Mouse (Mus musculus): ENCODE results near the gene Dmrtc2.
"Not testable (repeated sequence)": the region's sequence is repeated elsewhere in the genome, so short reads cannot be mapped to it uniquely, and the experiment has no call there.

The Dmrtc2 gene

GRCm38 (mm10) chr7:24877588-24877987 is 7.7 kb downstream of the Dmrtc2 start:
- DNase-seq: no peak

DNA sequence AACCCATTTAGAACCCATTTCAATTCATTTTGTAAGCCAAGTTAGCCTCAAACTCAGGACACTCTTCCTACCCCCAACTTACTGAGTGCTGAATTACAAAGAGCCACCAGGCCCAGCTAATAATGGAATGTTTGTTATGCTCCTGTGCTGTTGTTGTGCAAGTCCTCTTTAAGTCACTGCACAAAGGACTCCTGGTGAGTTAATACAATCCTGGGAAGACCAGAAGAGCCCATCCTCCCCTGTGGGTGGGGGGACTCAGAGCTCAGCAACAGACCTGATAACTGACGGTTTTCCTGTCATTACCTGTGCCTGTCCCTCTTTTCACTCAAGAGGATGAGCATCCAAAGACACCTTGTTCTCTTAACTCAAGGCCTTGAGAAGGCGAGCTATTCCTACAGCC is 9.8 kb downstream of the Dmrtc2 start:
- no peak for DNase-seq

- no peak for DNase-seq
These were observed 12.8 kb downstream of the Dmrtc2 start for GRCm38 (mm10) chr7:24882416-24883199.

DNA sequence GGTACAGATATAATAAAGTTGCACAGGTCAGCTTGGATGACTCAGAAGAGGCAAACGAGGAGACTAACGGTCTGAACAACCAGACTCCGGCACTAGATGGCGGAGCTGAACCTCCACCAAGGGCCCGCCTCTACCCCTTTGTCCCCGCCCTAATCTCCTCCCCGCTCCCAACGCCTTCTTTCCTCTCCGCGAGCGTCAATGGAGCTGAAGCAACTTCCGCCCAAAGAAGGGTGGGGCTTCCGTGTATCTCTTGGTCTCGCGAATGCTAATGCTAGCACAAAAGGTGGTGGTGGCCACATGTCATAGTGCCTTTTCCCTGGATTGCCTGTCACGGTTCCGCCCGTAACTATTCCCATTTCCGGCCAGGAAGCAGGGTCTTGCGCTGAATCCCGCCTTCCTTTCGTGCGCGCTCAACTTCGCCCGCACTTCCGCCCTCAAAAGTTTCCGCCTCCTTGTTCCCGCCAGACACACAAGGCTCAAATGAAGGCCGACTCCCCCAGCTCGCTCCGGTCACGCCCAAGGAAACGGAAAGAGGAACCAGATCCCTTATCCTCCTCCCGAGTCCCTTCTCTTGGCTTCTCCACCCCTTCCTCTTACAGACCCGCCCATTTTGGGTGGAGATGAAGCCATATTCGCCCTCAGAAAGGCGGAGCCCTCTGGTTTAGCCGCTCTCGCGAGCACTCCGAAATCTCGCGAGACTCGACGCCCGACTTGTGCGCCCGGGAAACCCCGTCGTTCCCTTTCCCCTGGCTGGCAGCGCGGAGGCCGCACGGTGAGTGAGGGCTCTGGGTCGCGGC is 14.2 kb downstream of the Dmrtc2 start, which contains the start of gene Rps19:
Rps19 (plus strand) TSS at position 476 of the 797 bp plus-strand sequence.
- DNase-seq: peak; percentile 99

DNA sequence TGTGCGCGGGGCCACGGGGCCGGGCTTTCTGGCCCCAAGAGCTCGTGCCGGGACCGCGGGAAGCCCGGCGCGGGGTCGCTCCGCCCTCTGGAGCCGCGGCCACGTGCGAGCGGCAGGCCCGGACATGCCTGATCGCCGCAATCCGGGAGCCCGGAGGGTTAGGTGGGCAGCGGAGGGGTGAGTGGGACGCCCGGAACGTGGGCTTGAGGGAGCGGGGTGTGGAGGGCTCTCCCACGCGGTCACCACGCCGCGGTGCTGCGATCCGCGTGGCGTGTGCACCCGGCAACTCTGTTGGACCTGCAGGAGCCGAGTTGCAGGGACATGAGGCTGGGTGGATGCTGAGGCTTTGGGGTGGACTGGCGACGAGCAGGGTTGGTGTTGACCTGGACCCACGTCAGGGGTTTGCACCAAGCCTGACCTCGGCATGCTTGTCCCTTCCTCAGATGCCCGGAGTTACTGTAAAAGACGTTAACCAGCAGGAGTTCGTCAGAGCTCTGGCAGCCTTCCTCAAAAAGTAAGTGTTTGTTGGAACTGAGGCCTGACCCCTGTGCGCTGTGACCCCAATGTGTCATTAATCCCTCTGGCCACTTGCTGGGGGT is 14.9 kb downstream of the Dmrtc2 start:
- peak; percentile 24 for DNase-seq

- no peak for DNase-seq
These were observed 15.8 kb downstream of the Dmrtc2 start for GRCm38 (mm10) chr7:24885468-24886307.

GRCm38 (mm10) chr7:24886308-24886633 is 16.4 kb downstream of the Dmrtc2 start:
- no peak for DNase-seq

- DNase-seq: no peak
These were observed 17.2 kb downstream of the Dmrtc2 start for GRCm38 (mm10) chr7:24887096-24887495.

DNA sequence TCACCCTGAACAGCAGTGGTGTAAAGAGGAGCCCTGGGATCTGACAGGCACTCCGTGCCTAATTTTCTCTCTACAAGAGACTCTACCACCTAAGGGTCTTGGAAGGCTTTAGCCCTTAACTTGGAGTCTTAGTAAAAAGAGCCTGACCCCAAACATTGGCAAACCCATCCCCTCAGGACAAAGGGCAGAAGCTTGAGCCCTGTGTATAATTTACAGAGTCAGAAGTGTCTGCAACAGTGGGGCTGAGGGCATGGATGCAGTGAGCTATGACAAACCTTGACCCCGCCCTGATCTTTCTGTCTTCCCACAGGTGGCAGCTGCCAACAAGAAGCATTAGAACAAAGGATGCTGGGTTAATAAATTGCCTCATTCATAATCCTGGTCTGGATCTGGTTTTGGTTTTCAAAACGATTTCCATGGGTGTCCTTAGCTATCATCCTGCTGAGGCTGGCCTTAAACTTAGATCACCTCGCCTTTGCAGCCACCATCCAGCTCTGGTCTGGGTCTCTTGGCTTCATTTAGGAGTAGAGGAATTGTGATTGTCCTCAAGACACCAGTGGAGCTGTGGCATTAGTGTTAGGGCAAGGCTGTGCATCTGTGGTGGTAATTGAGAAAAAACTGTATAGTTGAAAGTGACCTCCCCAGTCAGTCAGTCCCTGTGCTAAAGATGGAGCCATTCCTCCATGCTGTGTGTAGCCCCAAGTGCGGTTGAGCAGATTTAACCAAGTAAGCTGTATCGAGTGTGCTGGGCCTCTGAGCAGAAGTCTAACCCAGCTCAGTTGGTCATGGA is 19.8 kb downstream of the Dmrtc2 start:
- no peak for DNase-seq

DNA sequence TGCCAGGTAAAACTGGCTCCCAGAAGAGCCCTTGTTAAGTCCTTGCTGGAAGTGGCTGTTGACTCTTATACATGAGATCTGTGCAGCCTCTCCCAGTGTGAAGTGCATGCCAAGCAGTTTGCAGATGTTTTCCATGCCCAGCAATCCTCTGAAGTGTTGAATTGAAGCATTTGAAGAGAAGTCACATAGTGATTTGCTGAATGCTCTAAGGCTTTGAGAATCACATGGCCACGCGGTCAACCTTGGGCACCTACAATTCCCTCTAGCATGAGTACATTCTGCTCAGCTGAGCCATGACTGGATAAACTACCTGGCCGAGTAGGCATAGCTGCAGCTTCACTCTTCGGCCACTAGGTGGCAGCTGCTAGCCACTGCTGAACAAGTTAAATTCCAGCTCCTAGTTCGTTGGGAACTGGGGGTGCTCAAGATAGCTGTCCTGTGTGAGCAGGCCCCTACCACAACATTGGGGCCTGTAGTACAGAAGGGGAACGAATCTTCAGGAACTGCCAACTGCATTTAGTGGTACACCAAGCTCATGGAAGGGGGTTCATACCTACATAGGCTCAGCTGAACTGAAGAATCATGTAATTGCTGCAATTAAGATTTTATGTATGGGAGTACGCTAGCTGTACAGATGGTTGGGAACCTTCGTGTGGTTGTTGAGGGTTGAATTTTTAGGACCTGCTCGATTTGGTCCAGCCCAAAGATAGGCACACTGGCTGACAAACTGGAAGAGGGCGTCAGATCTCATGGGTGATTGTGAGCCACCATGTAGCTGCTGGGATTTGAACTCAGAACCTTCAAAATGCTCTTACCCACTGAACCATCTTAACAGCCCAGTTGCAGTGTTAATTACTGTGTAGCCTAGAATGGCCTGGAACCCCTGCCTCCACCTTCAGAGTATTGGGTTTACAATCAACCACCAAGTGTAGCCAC is 20.7 kb downstream of the Dmrtc2 start:
- peak; percentile 80 for DNase-seq

- no peak for DNase-seq
These were observed 21.6 kb downstream of the Dmrtc2 start for GRCm38 (mm10) chr7:24891241-24892124.

GRCm38 (mm10) chr7:24892125-24892583 is 22.3 kb downstream of the Dmrtc2 start:
- DNase-seq: no peak

DNA sequence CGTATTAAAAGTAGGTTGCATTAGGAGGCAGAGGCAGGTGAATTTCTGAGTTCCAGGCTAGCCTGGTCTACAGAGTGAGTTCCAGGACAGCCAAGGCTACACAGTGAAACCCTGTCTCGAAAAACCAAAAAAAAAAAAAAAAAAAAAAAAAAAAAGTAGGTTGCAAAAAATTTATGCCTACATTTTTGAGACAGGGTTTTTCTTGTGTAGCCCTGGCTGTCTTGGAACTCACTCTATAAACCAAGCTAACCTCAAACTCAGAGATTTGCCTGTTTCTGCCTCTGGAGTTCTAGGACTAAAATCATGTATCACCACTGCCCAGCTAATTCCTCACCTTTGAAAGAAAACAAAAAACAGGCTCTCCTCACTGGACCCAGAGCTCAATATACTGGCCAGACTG is 25.9 kb downstream of the Dmrtc2 start:
- DNase-seq: not testable (repeated sequence)

- no peak for DNase-seq
These were observed 26.4 kb downstream of the Dmrtc2 start for GRCm38 (mm10) chr7:24896269-24896668.

- no peak for DNase-seq
These were observed 27.4 kb downstream of the Dmrtc2 start, which contains the start of gene Cd79a for GRCm38 (mm10) chr7:24897224-24897623. Gene Cd79a (plus strand): TSS chr7:24897381.

DNA sequence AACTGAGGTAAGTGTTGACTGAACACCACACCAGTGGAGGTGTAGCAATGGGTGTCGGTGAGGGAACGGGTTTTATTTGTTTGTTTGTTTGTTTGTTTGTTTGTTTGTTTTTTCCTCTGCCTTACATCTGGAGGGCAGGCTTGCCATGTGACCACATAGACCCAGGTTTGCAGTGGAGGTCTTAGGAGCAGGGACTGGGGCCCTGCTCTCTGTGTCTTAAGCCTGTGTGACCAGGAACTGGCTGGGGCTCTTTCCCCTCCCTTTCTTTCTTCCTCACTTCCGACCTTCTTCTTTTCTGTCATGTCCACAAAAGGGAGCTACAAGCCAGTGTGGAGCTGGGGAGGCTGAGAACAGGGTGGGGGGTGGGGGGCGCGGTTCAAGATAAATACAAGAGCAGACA is 28.1 kb downstream of the Dmrtc2 start:
- no peak for DNase-seq

- no peak for DNase-seq
These were observed 31.3 kb downstream of the Dmrtc2 start for GRCm38 (mm10) chr7:24901114-24901513.

- DNase-seq: no peak
These were observed 32.0 kb downstream of the Dmrtc2 start for GRCm38 (mm10) chr7:24901842-24902241.

GRCm38 (mm10) chr7:24902264-24902629 is 32.4 kb downstream of the Dmrtc2 start:
- DNase-seq: no peak
